Mouse (Mus musculus): ENCODE results near the gene Lrriq3. TPM values are rescaled to one million over a fixed set of nuclear protein-coding genes. Genes with fewer than 3 reads are reported as not detected.

The Lrriq3 gene
- polyA plus RNA-seq, 1 experiment from 2014 or later = 1.1 TPM

DNA sequence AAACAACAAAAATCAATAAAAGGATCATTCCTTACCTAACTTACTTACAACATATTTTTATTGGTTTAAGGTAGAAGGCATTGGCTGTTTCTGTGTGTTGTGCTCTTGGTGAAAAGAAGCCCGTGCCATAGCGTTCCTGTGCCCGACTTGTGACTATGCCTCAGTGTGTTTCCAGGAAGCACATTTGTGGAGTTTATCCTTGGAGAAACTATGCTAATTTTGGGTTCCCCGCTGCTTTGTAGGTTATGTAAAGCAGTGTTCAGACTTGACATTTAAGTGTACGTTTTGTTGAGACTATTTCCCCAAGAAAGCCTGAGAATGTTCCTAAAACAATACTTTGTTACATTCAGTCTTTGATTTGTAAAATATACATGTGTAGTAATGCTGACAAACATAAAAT lies 44.5 kb downstream of the Lrriq3 start:
- 83% methylated on average over 5 of the region's 5 CpGs for WGBS
- no peak overlapping the region for H3K4me3 ChIP-seq
- no peak for ATAC-seq (ENCODE audit: borderline replicate concordance, extremely low read depth, low FRiP score, low TSS enrichment)
- no peak overlapping the region for H3K9ac ChIP-seq
- H3K4me1 ChIP-seq = no peaks in the 10 kb centered on the region
- no peak overlapping the region for H3K4me2 ChIP-seq
- H3K27ac ChIP-seq = no peak overlapping the region
- H3K9me3 ChIP-seq = no peaks in the 10 kb centered on the region
- no peaks in the 10 kb centered on the region for H3K36me3 ChIP-seq
- no peaks in the 10 kb centered on the region for H3K27me3 ChIP-seq

DNA sequence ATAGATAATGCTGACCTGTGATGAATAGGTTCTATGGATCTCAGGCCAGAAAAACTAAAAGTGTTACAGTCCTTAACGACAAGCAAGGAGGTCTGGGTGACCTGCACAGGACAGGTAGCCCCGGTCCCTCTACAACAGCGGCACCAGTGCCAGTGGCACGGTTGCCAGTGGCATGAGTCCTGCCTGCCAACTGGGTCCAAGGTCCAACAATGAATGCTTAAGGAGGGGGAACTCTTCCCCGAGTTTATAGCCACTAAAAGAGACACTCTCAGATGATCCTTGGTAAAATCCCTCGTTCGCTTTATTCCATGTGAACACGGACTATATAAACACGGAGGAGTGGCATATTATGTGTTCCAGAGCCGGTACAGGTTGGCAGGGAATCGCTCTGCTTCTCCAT lies 47.8 kb downstream of the Lrriq3 start:
- H3K4me2 ChIP-seq = no peak overlapping the region
- H3K4me3 ChIP-seq = no peak overlapping the region
- no peaks in the 10 kb centered on the region for H3K9me3 ChIP-seq
- H3K27ac ChIP-seq = no peak overlapping the region
- H3K9ac ChIP-seq = no peak overlapping the region
- H3K36me3 ChIP-seq = no peaks in the 10 kb centered on the region
- no peaks in the 10 kb centered on the region for H3K4me1 ChIP-seq
- no peaks in the 10 kb centered on the region for H3K27me3 ChIP-seq
- 82% methylated on average over 11 of the region's 11 CpGs for WGBS
- no peak for ATAC-seq (ENCODE audit: borderline replicate concordance, extremely low read depth, low FRiP score, low TSS enrichment)

DNA sequence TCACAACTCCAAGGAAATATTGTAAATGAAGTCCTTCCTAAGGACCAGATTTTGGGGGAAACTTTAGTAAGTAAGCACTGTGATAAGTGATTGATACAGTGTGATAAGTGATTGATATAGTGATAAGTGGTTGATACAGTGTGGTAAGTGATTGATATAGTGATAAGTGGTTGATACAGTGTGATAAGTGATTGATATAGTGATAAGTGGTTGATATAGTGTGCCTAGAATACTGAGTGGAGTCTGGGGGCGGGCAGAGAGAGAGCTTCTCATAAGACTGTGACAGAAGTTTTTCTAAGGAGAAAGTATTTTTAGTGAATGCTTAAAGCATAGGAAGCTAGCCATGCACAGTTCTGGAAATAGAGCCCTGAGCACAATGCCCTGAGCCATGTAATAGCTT lies 51.1 kb downstream of the Lrriq3 start:
- peak; percentile 52; the same call in 1 of the 2 replicates for ATAC-seq (ENCODE audit: borderline replicate concordance, extremely low read depth, low FRiP score, low TSS enrichment)
- Histone ChIP-seq H3K4me1 (no peaks in the 10 kb centered on the region), H3K27me3 (no peaks in the 10 kb centered on the region), H3K9ac (no peak overlapping the region), H3K36me3 (no peaks in the 10 kb centered on the region), H3K4me3 (no peak overlapping the region), H3K9me3 (no peaks in the 10 kb centered on the region), H3K27ac (no peak overlapping the region), H3K4me2 (no peak overlapping the region)
- 59% methylated on average over 1 of the region's 1 CpGs for WGBS

DNA sequence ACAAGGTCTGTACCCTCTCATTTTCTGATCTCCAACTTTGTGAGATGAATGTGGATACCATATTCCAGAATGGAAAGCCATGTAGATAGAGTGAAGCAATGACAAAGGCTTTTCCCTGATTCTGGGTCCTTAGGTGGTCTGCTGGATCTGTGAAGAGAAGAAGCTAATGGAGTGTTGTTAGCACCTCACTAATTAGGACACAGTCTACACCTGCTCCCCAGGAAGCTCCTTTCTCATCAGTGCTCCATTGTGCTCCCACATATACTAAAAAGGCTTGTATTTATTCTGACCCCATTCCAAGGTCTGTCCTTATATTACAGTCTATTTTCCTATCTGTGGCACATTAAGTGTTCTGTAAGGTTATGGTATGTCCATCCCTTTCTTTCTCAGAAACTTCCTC lies 68.6 kb downstream of the Lrriq3 start:
- H3K27ac ChIP-seq = no peak overlapping the region
- ATAC-seq (ENCODE audit: borderline replicate concordance, extremely low read depth, low FRiP score, low TSS enrichment) = no peak
- no peaks in the 10 kb centered on the region for H3K4me1 ChIP-seq
- H3K4me2 ChIP-seq = no peak overlapping the region
- H3K36me3 ChIP-seq = no peaks in the 10 kb centered on the region
- H3K27me3 ChIP-seq = no peaks in the 10 kb centered on the region
- H3K9ac ChIP-seq = no peak overlapping the region
- H3K9me3 ChIP-seq = no peaks in the 10 kb centered on the region
- no peak overlapping the region for H3K4me3 ChIP-seq

DNA sequence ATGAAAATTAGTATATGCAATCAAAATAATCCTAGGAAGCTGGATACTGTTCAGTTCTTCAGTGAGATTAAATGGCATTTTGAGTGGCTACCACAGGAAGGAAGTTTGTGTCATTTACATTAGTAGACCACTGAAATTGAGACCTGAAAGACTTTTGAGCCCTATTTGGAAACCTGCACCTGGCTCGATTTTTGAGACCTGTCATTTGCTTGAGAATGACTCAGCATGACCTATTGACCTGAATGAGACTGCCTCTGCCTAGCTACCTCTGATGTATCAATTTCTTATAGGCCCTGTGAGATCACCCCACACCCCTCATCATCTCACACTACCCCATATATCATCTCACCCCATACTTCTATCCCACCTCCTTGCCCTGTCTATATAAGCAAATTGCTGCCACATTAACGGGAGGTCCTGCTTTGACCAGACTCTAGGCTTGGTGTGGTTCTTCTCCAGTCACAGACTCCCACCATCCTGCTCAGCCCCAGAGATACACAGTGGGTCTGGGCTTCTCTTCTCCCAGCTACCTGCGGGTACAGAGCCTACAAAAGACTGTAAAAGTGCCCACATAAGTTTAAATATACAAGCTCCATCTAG lies 87.2 kb downstream of the Lrriq3 start:
- H3K9me3 ChIP-seq = no peaks in the 10 kb centered on the region
- 46% methylated on average over 3 of the region's 3 CpGs for WGBS
- no peaks in the 10 kb centered on the region for H3K4me1 ChIP-seq
- H3K36me3 ChIP-seq = no peaks in the 10 kb centered on the region
- no peak overlapping the region for H3K4me2 ChIP-seq
- ATAC-seq (ENCODE audit: borderline replicate concordance, extremely low read depth, low FRiP score, low TSS enrichment) = no peak
- no peaks in the 10 kb centered on the region for H3K27me3 ChIP-seq
- H3K9ac ChIP-seq = no peak overlapping the region
- H3K4me3 ChIP-seq = no peak overlapping the region
- no peak overlapping the region for H3K27ac ChIP-seq

DNA sequence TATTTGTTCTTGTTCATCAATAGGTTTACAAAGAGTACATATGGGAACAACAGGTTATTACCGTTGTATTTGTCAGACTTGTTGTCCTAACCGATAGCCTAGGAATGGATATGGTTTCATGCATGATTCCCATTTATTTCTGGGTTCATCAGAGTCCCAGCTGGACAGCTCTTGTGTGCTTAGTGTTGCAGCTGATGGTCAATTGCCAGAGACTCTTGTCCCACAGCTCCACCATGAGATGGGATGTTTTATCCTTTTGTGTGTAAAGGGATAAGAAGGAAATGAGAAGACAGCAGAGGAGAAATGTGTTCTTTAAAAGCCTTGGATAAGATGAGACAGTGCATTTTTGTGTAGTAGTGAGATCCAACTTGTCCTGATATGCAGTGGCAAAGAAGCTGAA lies 93.2 kb downstream of the Lrriq3 start:
- ATAC-seq (ENCODE audit: borderline replicate concordance, extremely low read depth, low FRiP score, low TSS enrichment) = no peak
- H3K4me2 ChIP-seq = no peak overlapping the region

DNA sequence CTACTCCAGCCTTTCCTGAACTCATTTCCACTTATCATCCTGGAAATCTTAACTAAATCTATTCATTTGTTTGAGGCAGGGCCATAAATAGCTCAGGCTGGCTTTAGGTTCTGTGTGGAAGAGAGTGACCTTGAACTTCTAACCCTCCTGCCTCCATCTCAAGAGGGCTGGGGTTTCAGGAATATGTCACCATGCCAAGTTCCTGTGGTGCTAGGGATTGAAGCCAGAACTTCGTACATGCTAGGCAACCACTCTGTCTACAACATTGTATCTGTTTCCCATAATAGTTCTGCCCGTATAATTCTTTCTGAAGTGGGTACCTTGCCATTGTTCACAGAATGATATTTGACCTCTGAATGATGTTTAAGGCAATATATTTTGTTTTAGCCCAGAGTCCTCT lies 95.6 kb downstream of the Lrriq3 start:
- Histone ChIP-seq H3K36me3 (no peaks in the 10 kb centered on the region), H3K27ac (no peak overlapping the region), H3K27me3 (no peaks in the 10 kb centered on the region), H3K4me3 (no peak overlapping the region), H3K9me3 (no peaks in the 10 kb centered on the region), H3K9ac (no peak overlapping the region), H3K4me1 (no peaks in the 10 kb centered on the region), H3K4me2 (no peak overlapping the region)
- ATAC-seq (ENCODE audit: borderline replicate concordance, extremely low read depth, low FRiP score, low TSS enrichment) = no peak
- WGBS = 63% methylated on average over 2 of the region's 2 CpGs

More for the DNA sequence above, 93.2 kb downstream of the Lrriq3 start:
- Histone ChIP-seq H3K27me3 (no peaks in the 10 kb centered on the region), H3K9ac (no peak overlapping the region), H3K4me1 (no peaks in the 10 kb centered on the region), H3K4me3 (no peak overlapping the region), H3K36me3 (no peaks in the 10 kb centered on the region), H3K9me3 (no peaks in the 10 kb centered on the region), H3K27ac (no peak overlapping the region)
- WGBS = 85% methylated on average over 2 of the region's 2 CpGs

DNA sequence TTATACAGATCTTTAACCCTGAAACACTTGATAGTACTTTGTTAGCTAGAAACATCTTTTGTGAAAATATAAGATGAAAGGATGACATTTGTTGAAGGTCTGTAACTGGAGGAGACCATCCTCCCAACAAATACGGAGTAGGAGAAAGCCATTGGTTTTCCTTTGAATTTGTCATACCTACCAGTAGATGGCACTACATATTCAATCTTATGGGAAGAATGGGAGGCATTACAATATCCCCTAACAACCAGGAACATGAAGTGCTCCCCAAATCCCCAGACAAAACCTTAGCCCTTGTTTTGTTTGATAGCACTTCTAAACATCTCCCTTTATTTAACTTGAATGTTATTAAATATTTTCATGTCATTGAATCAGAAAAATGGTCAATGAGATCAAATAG lies 141.7 kb downstream of the Lrriq3 start:
- H3K27me3 ChIP-seq = no peaks in the 10 kb centered on the region
- H3K9ac ChIP-seq = no peak overlapping the region
- no peak overlapping the region for H3K27ac ChIP-seq
- H3K4me2 ChIP-seq = no peak overlapping the region
- no peaks in the 10 kb centered on the region for H3K9me3 ChIP-seq
- ATAC-seq (ENCODE audit: borderline replicate concordance, extremely low read depth, low FRiP score, low TSS enrichment) = no peak
- H3K36me3 ChIP-seq = no peaks in the 10 kb centered on the region
- H3K4me3 ChIP-seq = no peak overlapping the region
- H3K4me1 ChIP-seq = no peaks in the 10 kb centered on the region
- 5% methylated on average over 1 of the region's 1 CpGs for WGBS

DNA sequence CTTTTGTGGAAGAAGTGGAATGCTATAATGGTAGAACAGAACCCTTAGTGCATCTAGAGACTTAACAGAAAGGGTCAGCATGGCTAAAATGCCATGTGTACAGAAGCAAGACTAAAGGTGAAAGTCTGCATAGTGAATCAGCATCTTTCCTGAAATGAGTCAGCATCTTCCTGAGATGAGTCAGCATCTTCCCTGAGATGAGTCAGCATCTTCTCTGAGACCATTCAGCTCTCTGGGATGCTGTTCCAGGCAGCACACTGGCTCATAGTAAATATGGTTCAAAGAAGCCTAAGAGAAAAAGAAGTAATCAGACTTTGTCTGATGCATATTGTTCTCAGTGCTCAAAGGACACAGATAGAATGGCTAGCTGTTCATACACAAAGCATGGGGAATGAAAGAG lies 142.3 kb downstream of the Lrriq3 start:
- H3K4me1 ChIP-seq = no peaks in the 10 kb centered on the region
- no peak for ATAC-seq (ENCODE audit: borderline replicate concordance, extremely low read depth, low FRiP score, low TSS enrichment)
- no peak overlapping the region for H3K27ac ChIP-seq
- H3K36me3 ChIP-seq = no peaks in the 10 kb centered on the region
- H3K9ac ChIP-seq = no peak overlapping the region
- no peak overlapping the region for H3K4me2 ChIP-seq
- no peak overlapping the region for H3K4me3 ChIP-seq
- H3K27me3 ChIP-seq = no peaks in the 10 kb centered on the region
- H3K9me3 ChIP-seq = no peaks in the 10 kb centered on the region

Other genes with a start within 250 kb of the Lrriq3 start
- 0.96 and 1.0 TPM in 2 replicates for gene Tnni3k, start 38.0 kb upstream of the Lrriq3 start, polyA plus RNA-seq (2015; fragmentation: Nextera tagmentation; extraction: Ambion mirVana)
- 12.3 and 15.3 TPM in 2 replicates for gene Fpgt, start within 50 bp of the Lrriq3 start, polyA plus RNA-seq (2015; fragmentation: Nextera tagmentation; extraction: Ambion mirVana)

Data from lung, embryonic 15.5 days (tissue).